Mouse (Mus musculus): ENCODE data around the gene Fastk. TPM values are rescaled to one million over a fixed set of nuclear protein-coding genes. Genes with fewer than 3 reads are reported as not detected.

Fastk gene
- polyA plus RNA-seq, 1 experiment from 2014 or later: 125 TPM

DNA sequence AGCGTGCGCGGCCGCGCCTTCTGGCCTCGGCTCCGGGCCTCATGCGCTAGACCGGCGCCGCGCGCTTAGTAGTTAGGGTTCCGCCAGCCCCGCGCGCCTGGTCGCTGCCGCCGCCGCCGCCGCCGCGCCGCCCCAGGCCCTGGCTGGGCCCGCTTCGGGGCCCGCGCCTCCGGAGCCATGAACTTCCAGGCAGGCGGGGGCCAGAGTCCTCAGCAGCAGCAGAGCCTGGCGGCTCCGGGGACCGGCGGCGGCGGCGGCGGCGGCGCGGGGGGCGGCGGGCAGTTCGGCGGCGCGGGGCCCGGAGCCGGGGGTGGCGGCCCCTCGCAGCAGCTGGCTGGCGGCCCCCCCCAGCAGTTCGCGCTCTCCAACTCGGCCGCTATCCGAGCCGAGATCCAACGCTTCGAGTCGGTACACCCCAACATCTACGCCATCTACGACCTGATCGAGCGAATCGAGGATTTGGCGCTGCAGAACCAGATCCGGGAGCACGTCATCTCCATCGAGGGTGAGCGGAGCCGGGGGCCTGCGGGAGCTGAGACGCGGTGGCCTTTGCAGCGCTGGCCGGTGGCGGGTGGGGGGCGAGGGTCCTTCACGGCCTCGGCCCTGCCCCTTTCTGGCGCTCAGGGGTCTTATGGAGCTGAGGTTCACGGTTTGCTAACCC is 7.1 kb upstream of the Fastk start, which contains the start of gene Agap3:
Gene Agap3, plus strand, starts transcription at position 148 of the 661 bp plus-strand sequence.
- Histone ChIP-seq H3K36me3 (0 out of 2 replicates have a peak, but pooled peaks cover 3% of the 10 kb centered on the region), H3K9ac (peak within 1 kb of the TSS; percentile 90), H3K9me3 (replicated peaks) (no peaks in the 10 kb centered on the region), H3K27ac (peak within 1 kb of the TSS; percentile 89), H3K4me2 (peak within 1 kb of the TSS; percentile 94), H3K4me3 (replicated peaks) (peak within 1 kb of the TSS; percentile 87), H3K27me3 (peaks cover 3% of the 10 kb centered on the region; the same call in 1 of the 2 replicates), H3K4me1 (peaks cover 59% of the 10 kb centered on the region)
- ATAC-seq (replicated peaks; ENCODE audit: low FRiP score): peak; percentile 1
- 0% methylated on average over 84 of the region's 85 CpGs for WGBS

DNA sequence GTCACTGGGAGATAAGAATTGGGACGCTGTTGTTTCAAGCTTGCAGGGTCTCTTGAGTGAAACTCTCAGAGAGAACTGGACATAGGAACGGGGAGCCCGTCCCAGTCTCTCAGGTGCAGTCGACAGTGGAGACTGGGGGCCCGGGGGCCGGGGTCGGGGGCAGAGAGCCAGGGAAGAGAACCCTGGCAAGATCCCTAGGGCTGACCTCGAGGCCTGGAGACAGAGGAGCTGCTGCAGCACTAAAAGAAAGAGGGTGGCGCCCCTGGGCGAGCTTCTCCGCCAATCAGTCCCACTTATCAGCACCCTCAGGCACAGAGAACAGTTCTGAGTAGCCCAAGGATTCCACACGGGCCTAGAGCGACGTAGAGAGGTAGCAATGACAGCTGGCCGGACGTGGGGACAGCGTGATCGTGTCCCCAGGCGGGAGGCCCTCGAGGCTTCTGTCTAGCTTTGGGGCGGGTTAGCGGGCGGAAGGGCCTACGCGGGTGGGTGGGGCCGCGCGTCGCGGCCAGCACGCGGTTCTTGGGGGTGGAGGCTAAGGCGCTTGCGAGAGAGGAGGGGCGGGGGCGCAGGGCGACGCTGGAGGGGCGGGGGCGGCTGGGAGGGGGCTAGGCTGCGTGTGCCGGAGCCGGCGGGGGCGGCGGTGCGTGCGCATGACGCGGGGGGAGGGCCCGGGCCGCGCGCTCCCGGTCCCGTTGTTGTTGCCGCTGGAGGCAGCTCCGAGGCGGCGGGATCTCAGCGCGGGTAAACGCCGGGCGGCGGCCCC is 6.4 kb upstream of the Fastk start:
- Histone ChIP-seq H3K27ac (peak overlapping the region; percentile 89), H3K4me2 (peak overlapping the region; percentile 94), H3K4me1 (peaks cover 63% of the 10 kb centered on the region), H3K4me3 (replicated peaks) (peak overlapping the region; percentile 87), H3K36me3 (no peaks in the 10 kb centered on the region), H3K27me3 (peaks cover 3% of the 10 kb centered on the region; the same call in 1 of the 2 replicates), H3K9me3 (replicated peaks) (no peaks in the 10 kb centered on the region), H3K9ac (peak overlapping the region; percentile 90)
- ATAC-seq (replicated peaks; ENCODE audit: low FRiP score): peak; percentile 79
- WGBS: 3% methylated on average over 58 of the region's 66 CpGs

DNA sequence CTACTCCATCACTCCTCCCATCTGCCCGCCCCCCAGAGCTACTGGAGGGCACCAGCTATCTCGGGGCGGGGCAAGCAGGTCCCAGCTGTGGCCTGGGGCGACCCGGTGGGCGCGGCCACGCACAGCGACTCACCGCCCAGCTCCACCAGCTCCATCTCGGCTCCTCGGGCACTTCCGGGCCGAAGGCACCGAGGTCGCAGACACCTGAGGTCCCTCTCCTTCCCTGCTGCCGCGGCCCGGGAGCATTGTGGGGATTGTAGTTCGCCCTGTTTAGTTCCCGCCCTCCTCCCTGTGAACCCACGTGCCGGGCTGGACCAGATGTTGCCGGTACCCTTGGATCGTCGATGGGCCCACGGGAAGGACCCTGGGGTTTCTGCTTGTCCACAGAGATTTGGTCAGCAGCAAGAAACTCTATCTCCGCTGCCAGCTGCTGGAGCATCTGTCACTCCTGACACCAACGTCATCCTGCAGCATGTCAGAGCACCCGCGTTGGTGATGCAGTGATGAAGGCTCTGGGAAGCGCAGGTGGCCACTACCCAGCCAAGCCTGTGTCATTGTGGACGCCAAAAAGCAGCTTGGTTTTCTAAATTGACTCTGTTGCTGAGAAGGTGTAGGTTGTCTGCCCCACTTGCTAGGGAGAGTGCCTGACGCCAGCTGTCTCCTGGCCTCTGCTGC is 2.7 kb upstream of the Fastk start, which contains the start of gene Tmub1:
Gene Tmub1, minus strand, starts transcription at position 231 of the 675 bp plus-strand sequence.
- Histone ChIP-seq H3K4me3 (replicated peaks) (peak within 1 kb of the TSS; percentile 68), H3K4me2 (peak within 1 kb of the TSS; percentile 76), H3K4me1 (peaks cover 49% of the 10 kb centered on the region), H3K36me3 (peaks cover 11% of the 10 kb centered on the region), H3K27ac (peak within 1 kb of the TSS; percentile 34), H3K27me3 (peaks cover 3% of the 10 kb centered on the region; the same call in 1 of the 2 replicates), H3K9ac (peak within 1 kb of the TSS; percentile 59), H3K9me3 (replicated peaks) (no peaks in the 10 kb centered on the region)
- 2% methylated on average over 34 of the region's 34 CpGs for WGBS
- peak; percentile 66 for ATAC-seq (replicated peaks; ENCODE audit: low FRiP score)

DNA sequence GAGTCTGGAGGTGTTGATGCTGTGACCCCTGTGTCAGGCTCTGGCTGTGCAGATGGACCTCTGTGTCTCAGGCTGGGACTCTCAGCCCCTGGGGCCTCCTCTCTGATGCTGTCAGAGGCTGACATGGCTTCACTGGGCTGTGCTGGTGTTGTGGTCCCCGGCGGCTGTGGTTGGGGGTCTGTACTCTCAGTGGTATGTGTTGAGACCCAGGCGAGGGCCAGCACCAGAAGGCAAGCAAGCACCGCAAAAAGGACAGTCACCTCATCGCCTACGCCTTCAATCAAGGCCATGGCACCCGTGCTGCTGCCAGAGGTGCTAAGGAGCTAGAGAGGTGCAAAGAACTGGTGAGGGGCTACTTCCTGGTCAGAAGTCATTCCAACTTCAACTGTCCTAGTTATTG is 1.5 kb upstream of the Fastk start:
- ATAC-seq (replicated peaks; ENCODE audit: low FRiP score): no peak
- peak overlapping the region; percentile 76 for H3K4me2 ChIP-seq
- H3K4me3 ChIP-seq (replicated peaks): peak overlapping the region; percentile 68; the same call in 1 of the 2 replicates
- H3K36me3 ChIP-seq: peaks cover 23% of the 10 kb centered on the region
- H3K4me1 ChIP-seq: peaks cover 45% of the 10 kb centered on the region
- H3K9me3 ChIP-seq (replicated peaks): no peaks in the 10 kb centered on the region
- H3K9ac ChIP-seq: no peak overlapping the region
- H3K27me3 ChIP-seq: peaks cover 3% of the 10 kb centered on the region; the same call in 1 of the 2 replicates
- WGBS: 90% methylated on average over 7 of the region's 7 CpGs
- H3K27ac ChIP-seq: no peak overlapping the region

DNA sequence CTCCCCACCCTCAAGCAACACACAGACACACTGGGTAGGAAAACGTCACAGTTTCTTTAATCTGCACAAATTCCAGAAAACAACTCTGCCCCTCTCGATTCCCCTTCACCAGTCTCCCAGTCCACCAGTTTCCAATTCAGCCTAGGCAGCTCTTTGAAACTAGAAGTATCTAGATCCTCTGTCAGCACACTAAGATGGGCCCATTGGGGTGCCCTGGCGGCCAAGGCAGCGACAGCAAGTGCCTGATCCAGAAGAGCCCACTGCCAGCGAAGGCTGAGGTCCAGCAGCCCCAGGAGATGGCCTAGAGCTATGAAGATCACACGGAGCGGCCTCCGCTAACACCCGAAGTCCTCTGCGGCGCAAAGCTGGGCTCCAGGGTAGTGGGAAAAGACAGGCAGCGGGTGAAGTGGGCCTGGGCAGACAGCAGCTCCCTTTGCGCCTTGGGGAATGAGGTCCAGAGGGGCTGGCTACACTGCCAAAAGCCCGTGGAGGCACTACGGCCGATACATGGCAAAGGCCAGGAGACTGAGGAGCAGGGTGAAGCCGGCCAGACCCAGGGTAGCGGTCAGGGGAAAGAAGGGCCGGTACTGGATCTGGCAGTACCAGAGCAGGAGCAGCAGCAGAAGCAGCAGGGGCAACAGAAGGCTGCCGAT is 467 bp upstream of the Fastk start:
- Histone ChIP-seq H3K36me3 (peaks cover 33% of the 10 kb centered on the region), H3K9ac (peak overlapping the region; percentile 98), H3K4me3 (replicated peaks) (peak overlapping the region; percentile 91), H3K9me3 (replicated peaks) (no peaks in the 10 kb centered on the region), H3K27ac (peak overlapping the region; percentile 94), H3K4me2 (peak overlapping the region; percentile 85), H3K27me3 (peaks cover 3% of the 10 kb centered on the region; the same call in 1 of the 2 replicates), H3K4me1 (peaks cover 36% of the 10 kb centered on the region)
- 0 out of 2 replicates have a peak, but pooled peaks have one; percentile 1 for ATAC-seq (replicated peaks; ENCODE audit: low FRiP score)
- 55% methylated on average over 20 of the region's 20 CpGs for WGBS

DNA sequence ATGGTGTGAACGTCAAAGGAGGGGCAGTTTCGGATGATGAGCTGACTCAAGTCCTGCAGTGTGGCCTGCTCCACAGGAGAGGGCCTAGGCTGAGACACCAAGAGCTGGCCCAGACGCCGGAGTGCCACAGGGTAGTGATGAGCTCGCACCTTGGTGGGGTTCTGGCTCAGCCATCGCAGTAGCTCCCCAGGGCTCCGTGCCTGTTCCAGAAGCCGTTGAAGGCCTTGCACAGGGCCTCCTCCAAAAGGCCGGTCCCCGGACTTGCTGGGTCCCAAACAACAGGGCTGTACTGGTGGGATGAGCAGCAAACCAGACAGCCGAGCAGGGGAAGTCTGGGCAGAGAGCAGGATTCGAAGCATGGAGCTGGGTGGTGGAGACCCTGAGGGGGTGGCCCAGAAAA is 1.2 kb downstream of the Fastk start:
- Histone ChIP-seq H3K9me3 (replicated peaks) (no peaks in the 10 kb centered on the region), H3K4me1 (peaks cover 36% of the 10 kb centered on the region), H3K36me3 (peaks cover 50% of the 10 kb centered on the region), H3K27me3 (no peaks in the 10 kb centered on the region), H3K9ac (peak overlapping the region; percentile 98), H3K4me3 (replicated peaks) (peak overlapping the region; percentile 91), H3K27ac (peak overlapping the region; percentile 94; the same call in 1 of the 2 replicates), H3K4me2 (peak overlapping the region; percentile 85)
- ATAC-seq (replicated peaks; ENCODE audit: low FRiP score): no peak
- 82% methylated on average over 12 of the region's 12 CpGs for WGBS

DNA sequence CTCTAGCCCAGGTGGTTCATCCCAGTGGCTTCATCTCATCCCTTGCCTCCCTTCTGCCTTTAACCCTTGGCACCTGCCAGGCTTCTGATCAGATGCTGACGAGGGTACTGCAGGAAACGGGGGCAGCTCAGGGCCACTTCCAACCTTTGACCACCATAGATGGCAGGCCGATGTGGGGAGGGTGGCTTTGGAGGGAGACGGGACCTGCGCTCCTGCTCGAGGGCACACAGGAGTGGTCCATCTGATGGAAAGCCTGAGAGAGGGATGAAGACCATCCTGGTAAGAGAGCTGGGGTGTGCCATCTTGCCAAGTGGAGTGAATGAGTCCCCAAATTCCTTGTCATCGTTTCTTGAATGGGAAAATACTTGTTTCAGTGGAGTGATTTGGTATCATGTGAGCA is 1.9 kb downstream of the Fastk start:
- 88% methylated on average over 7 of the region's 7 CpGs for WGBS
- Histone ChIP-seq H3K4me1 (peaks cover 36% of the 10 kb centered on the region), H3K9me3 (replicated peaks) (no peaks in the 10 kb centered on the region), H3K4me2 (no peak overlapping the region), H3K27ac (no peak overlapping the region), H3K4me3 (replicated peaks) (no peak overlapping the region; the same call in 1 of the 2 replicates), H3K9ac (no peak overlapping the region), H3K27me3 (no peaks in the 10 kb centered on the region), H3K36me3 (peaks cover 57% of the 10 kb centered on the region)
- ATAC-seq (replicated peaks; ENCODE audit: low FRiP score): no peak

DNA sequence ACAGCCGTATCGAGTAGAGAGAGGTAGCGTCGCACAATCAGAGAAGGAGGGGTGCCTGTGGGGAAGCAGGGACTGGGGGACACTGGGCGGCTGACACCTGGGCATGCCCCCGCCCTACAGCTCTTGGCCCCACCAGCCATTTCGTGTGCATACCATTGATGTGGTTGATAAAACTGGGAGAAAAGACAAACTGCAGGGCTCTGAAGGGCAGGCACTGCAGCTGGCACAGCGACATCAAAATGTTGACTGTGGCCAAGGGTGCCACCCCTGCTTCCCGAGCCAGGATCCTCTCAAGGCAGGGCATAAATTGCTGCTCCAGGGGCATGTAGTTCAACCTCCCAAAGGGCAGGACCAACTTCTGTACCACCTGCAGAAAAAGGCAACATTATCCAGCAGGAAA is 3.1 kb downstream of the Fastk start:
- Histone ChIP-seq H3K27ac (no peak overlapping the region), H3K27me3 (no peaks in the 10 kb centered on the region), H3K9ac (no peak overlapping the region), H3K4me2 (no peak overlapping the region), H3K4me3 (replicated peaks) (no peak overlapping the region), H3K36me3 (peaks cover 69% of the 10 kb centered on the region), H3K4me1 (peaks cover 26% of the 10 kb centered on the region), H3K9me3 (replicated peaks) (no peaks in the 10 kb centered on the region)
- no peak for ATAC-seq (replicated peaks; ENCODE audit: low FRiP score)
- 83% methylated on average over 9 of the region's 9 CpGs for WGBS

DNA sequence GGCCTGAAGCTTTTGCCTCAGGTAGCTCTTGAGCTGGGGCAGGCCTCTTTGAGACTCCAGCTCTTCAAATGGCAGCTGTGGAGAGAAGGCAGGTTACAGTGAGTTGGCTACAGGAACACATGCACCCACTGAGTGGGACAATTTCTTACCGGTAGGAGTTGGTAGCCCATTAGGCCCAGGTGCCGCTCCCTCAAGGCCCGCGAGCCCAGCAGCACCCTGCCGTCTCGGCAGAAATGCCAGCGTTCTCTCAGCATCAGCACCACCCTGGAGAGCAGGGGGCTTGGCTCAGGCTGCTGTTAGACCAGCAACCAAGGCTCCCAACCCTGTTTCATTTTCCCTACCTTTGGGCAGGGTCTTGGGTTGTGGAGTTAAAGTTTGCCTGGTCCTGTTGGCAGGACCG is 3.9 kb downstream of the Fastk start:
- Histone ChIP-seq H3K36me3 (peaks cover 77% of the 10 kb centered on the region), H3K27me3 (no peaks in the 10 kb centered on the region)
- WGBS: 96% methylated on average over 8 of the region's 8 CpGs

DNA sequence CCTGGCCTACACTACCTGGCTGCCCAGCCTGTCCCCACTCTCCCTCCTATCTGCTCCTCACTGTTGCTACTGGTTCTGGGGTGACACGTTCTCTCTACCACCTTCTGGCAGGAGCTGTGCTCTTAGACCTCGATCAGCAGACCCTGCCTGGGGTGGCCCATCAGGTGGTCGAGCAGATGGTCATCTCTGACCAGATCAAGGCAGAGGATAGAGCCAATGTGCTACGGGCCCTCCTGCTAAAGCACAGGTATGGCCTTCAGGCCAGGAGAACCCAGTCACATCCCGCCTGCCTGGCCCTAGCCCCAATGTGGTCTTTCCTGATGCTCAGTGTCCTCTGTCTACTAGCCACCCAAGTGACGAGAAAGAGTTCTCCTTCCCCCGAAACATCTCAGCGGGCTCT is 11.1 kb downstream of the Fastk start:
- 87% methylated on average over 8 of the region's 8 CpGs for WGBS
- no peaks in the 10 kb centered on the region for H3K9me3 ChIP-seq (replicated peaks)
- no peaks in the 10 kb centered on the region for H3K27me3 ChIP-seq

More for the DNA sequence above, 3.9 kb downstream of the Fastk start:
- ATAC-seq (replicated peaks; ENCODE audit: low FRiP score): no peak
- Histone ChIP-seq H3K4me2 (no peak overlapping the region), H3K9ac (no peak overlapping the region), H3K27ac (no peak overlapping the region), H3K4me3 (replicated peaks) (no peak overlapping the region), H3K9me3 (replicated peaks) (no peaks in the 10 kb centered on the region), H3K4me1 (peaks cover 22% of the 10 kb centered on the region)

DNA sequence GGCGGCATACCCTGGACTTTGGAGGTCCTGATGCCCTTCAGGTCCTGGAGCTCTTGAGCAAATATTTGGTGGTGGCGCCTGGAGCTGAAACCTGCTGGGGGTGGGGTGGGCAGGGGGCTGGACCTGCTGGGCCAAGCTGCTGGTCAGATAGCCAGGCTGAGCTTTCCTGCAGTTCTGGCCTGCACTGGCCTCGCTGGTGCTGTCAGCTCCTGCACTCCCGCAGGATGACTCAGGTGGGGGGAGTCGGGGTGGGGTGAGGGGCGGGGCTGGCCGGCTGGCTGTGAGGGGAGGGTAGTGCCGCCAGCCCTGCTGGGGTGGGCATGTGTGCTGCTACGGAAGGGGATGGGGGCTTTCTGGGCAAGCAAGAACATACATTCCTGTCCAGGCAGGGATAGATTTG is 16.5 kb downstream of the Fastk start:
- no peaks in the 10 kb centered on the region for H3K9me3 ChIP-seq (replicated peaks)
- H3K4me2 ChIP-seq: peak overlapping the region; percentile 87
- H3K4me3 ChIP-seq (replicated peaks): peak overlapping the region; percentile 78
- H3K27ac ChIP-seq: peak overlapping the region; percentile 79
- H3K4me1 ChIP-seq: peaks cover 54% of the 10 kb centered on the region
- H3K36me3 ChIP-seq: peaks cover 46% of the 10 kb centered on the region
- WGBS: 20% methylated on average over 9 of the region's 9 CpGs
- peak overlapping the region; percentile 8; the same call in 1 of the 2 replicates for H3K9ac ChIP-seq
- H3K27me3 ChIP-seq: no peaks in the 10 kb centered on the region
- ATAC-seq (replicated peaks; ENCODE audit: low FRiP score): no peak

More for the DNA sequence above, 11.1 kb downstream of the Fastk start:
- no peak for ATAC-seq (replicated peaks; ENCODE audit: low FRiP score)
- Histone ChIP-seq H3K4me1 (peaks cover 7% of the 10 kb centered on the region), H3K4me3 (replicated peaks) (no peak overlapping the region), H3K36me3 (peaks cover 100% of the 10 kb centered on the region), H3K27ac (no peak overlapping the region), H3K9ac (no peak overlapping the region), H3K4me2 (no peak overlapping the region)
